Mouse (Mus musculus) C2C12 (cell line): ENCODE results near the gene Pbdc1. TPM values are rescaled to one million over a fixed set of nuclear protein-coding genes. Genes with fewer than 3 reads are reported as not detected.

Experiments
- H3K27me3 ChIP-seq: one replicate; pipeline ENCODE4 v1.6.1; 2011; ENCODE audit not compliant: control insufficient read depth, insufficient read depth, insufficient read length
- H3K36me3 ChIP-seq: one replicate; pipeline ENCODE4 v1.6.1; 2011; ENCODE audit not compliant: control insufficient read depth, insufficient read depth
- H3K4me3 ChIP-seq: one replicate; pipeline ENCODE4 v1.5.1; 2011; ENCODE audit warnings: mild to moderate bottlenecking, control low read depth; ENCODE audit not compliant: poor library complexity, insufficient read depth, severe bottlenecking
- H3K79me2 ChIP-seq: one replicate; pipeline ENCODE4 v1.6.1; 2011; ENCODE audit not compliant: control insufficient read depth, insufficient read depth
- H3K79me3 ChIP-seq: one replicate; pipeline ENCODE4 v1.6.1; 2011; ENCODE audit warnings: low read depth, control low read depth
- H3ac ChIP-seq: one replicate; pipeline ENCODE3; 2011; ENCODE audit warnings: low read depth; ENCODE audit not compliant: control insufficient read depth, insufficient read length
- CEBPB ChIP-seq: IDR thresholded peaks from one replicate; pipeline ENCODE4 v1.6.1; 2011; ENCODE audit warnings: low read depth, mild to moderate bottlenecking, control low read depth, moderate library complexity
- CTCF ChIP-seq: IDR thresholded peaks from one replicate; pipeline ENCODE4 v1.5.1; 2011; ENCODE audit not compliant: control insufficient read depth, insufficient read depth, insufficient read length
- FOSL1 ChIP-seq: IDR thresholded peaks from one replicate; pipeline ENCODE4 v1.8.0; 2011; ENCODE audit warnings: mild to moderate bottlenecking, low read length; ENCODE audit not compliant: poor library complexity, insufficient read depth, severe bottlenecking
- MAX ChIP-seq: IDR thresholded peaks from one replicate; pipeline ENCODE4 v1.6.1; 2011; ENCODE audit warnings: mild to moderate bottlenecking, control low read depth
- MYOD1 ChIP-seq: IDR thresholded peaks from one replicate; pipeline ENCODE4 v1.6.1; 2011; ENCODE audit warnings: low read depth; ENCODE audit not compliant: control insufficient read depth, insufficient read length
- MYOG ChIP-seq: IDR thresholded peaks from one replicate; pipeline ENCODE4 v1.6.1; 2011; ENCODE audit not compliant: control insufficient read depth, insufficient read length; ENCODE audit errors: extremely low read depth
- USF1 ChIP-seq: IDR thresholded peaks from one replicate; pipeline ENCODE4 v1.6.1; 2011; ENCODE audit warnings: low read depth, mild to moderate bottlenecking, control low read depth, moderate library complexity
- long read RNA-seq, 2 experiments: library from polyadenylated mRNA; unstranded; transcript quantifications; one replicate each; pipeline ENCODE4 v2.0.0; 2019 to 2020
- polyA plus RNA-seq: library from polyadenylated mRNA; unstranded; fragments of >200 nt; fragmentation: generic; extraction: Trizol; gene quantifications from one replicate; pipeline ENCODE4 v1.2.1, GENCODE M21; 2012; ENCODE audit warnings: missing spikeins

Gene Pbdc1
- 21.8 TPM for polyA plus RNA-seq
- long read RNA-seq, experiment 1, transcript Pbdc1-201 (6 exons, 2,638 nt) = major isoform, 82 of 104 reads
- long read RNA-seq, experiment 1, transcript Pbdc1-202 (6 exons, 1,239 nt) = minor isoform, 6 of 104 reads
- long read RNA-seq, experiment 1, partial matches to known transcripts = 3 of 104 reads
- long read RNA-seq, experiment 1, other reads (novel, unspliced or antisense) = 13 of 104 reads
- long read RNA-seq, experiment 2, transcript Pbdc1-201 (6 exons, 2,638 nt) = major isoform, 39 of 52 reads
- long read RNA-seq, experiment 2, partial matches to known transcripts = 1 of 52 reads
- long read RNA-seq, experiment 2, other reads (novel, unspliced or antisense) = 9 of 52 reads

DNA sequence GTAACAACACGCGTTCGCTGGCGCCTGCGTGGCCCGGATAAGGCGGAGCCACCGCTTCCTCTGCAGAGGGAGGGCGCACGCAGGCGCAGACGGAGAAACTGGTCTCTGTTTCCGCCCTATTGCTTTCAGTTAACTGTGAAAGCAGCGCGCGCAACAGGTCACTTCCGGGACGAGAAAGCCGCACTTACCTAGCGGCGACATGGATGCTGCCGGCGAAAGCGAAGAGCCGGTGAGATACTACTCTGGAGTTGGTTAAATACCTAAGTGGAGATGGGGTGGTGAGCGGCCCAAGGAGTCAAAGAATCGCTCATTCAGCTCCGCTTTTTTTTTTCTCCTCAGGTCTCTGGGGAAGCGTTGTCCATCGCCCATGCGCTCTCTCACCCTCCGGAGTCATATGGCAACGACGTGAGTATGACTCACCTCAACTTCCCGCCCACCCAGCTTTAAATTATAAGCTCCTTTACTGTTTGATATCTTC, at the start of gene Pbdc1:
Pbdc1 (plus strand) TSS at position 142 of the 478 bp plus-strand sequence.
- peak; percentile 46 for TF ChIP-seq USF1
- no peak for TF ChIP-seq MAX
- TF ChIP-seq MYOD1 = no peak
- TF ChIP-seq CEBPB = no peak
- TF ChIP-seq CTCF = no peak
- no peak for TF ChIP-seq FOSL1
- TF ChIP-seq MYOG = no peak
- Histone ChIP-seq H3K36me3 (peaks cover 38% of the 10 kb centered on the region), H3ac (peak within 1 kb of the TSS; percentile 85), H3K4me3 (peak within 1 kb of the TSS; percentile 51), H3K79me2 (peaks cover 32% of the 10 kb centered on the region), H3K27me3 (no peaks in the 10 kb centered on the region), H3K79me3 (peaks cover 16% of the 10 kb centered on the region)

DNA sequence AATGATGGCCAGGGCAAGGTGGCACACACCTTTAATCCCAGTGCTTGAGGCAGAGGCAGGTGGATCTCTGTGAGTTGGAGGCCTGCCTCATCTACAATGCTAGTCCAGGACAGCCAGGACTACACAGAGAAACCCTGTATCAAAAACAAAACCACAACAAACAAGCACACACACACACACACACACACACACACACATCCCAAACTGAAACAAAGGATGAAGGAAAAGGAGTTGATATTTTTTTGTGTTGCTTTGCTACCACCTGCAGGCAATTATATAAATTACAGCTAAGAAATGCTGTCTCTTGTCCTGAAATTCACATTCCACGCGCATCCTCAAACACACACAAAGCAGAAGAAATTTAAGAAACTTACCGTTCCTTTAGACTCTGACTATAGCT, 41.9 kb upstream of the Pbdc1 start:
- peaks cover 12% of the 10 kb centered on the region for H3K36me3 ChIP-seq
- TF ChIP-seq USF1 (no peak), FOSL1 (no peak), CEBPB (no peak), MYOD1 (no peak)
- no peak overlapping the region for H3ac ChIP-seq

DNA sequence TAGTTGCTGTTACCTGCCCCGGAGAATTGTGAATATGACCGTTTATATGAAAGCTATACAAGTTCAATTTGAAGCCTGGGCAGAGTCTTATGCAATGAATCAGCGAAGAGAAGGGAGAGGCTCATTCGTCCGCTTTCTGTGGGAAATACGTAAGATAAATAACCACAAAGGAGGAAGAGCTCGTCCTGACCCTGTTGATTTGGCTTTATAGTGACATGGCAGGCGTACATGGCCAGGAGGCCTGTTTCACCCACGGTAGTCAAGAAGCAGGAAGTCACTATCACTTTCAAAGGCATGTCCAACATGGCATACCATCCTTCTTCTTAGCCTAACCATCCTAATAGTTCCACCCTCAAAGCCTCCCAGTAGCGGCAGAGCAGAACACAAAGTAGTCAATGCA, 15.3 kb upstream of the Pbdc1 start:
- no peak for TF ChIP-seq MYOG
- no peak for TF ChIP-seq USF1
- no peak for TF ChIP-seq CEBPB
- no peak for TF ChIP-seq MAX
- H3K4me3 ChIP-seq = no peak overlapping the region
- H3K79me3 ChIP-seq = peaks cover 7% of the 10 kb centered on the region
- no peak overlapping the region for H3ac ChIP-seq
- H3K27me3 ChIP-seq = no peaks in the 10 kb centered on the region
- peaks cover 57% of the 10 kb centered on the region for H3K36me3 ChIP-seq
- peaks cover 8% of the 10 kb centered on the region for H3K79me2 ChIP-seq

More for the DNA sequence above, 41.9 kb upstream of the Pbdc1 start:
- H3K79me2 ChIP-seq = no peaks in the 10 kb centered on the region
- no peak overlapping the region for H3K4me3 ChIP-seq
- H3K27me3 ChIP-seq = no peaks in the 10 kb centered on the region
- H3K79me3 ChIP-seq = no peaks in the 10 kb centered on the region

DNA sequence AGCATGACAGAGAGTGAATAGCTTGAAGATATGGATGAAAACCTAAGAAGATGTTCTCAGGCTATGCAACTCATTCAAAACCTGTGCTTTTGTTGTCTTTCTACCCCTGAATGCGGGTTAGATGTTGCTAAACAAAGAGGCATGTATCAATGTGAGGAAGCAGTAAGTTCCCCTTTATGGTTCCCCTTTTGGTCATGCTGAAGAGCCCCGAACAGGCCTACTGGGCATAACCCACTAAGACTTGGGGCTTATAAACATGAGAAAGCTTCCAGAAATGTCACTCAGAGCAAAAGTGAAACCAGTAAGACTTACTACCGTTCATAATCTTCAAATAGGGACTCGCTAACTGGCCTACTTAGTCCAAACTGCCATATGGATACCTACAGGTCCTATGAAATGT, 14.8 kb upstream of the Pbdc1 start:
- H3K36me3 ChIP-seq = peaks cover 53% of the 10 kb centered on the region

DNA sequence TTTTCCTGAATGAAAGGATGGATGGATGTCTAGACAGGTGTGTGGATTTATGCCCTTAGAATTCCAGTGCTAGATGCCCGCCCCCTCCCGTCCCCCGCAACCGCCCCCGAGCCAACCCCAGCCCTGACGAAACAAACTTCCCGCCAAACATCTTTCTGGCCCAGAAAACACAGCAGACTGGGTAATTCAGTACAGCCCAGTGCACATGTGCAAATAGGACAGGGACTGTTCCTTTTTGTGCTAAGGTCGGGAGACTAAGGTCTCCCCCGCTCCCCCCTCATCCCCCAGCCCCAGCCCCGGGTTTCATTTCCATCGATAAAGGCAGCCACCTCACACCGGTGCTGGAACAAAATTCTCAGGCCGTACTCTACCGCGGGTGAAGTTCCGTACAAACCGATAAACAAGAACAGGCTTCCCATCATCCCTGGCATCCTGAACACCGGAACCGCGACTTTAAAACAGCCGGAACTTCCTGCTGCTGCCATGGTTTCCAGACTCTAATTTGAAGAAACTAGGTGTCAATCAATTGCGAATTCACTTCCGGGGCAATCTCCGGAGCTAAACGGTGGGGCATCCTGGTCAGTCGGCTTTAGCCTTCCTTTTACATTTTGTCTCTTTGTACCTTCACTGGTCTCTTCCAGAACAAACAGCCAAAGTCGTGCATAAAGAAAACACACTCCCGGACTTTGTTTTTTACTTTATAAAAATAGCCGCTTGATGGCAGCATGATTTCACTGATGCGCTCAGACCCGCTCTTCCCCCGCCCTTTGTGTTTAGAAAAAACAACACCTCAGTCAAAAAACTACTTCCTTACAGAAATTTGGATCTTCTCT, 9.7 kb upstream of the Pbdc1 start:
- peaks cover 36% of the 10 kb centered on the region for H3K36me3 ChIP-seq
- H3ac ChIP-seq = peak overlapping the region; percentile 73
- TF ChIP-seq MAX = peak; percentile 13
- TF ChIP-seq FOSL1 = no peak
- H3K79me3 ChIP-seq = peaks cover 10% of the 10 kb centered on the region
- H3K79me2 ChIP-seq = peaks cover 14% of the 10 kb centered on the region
- H3K4me3 ChIP-seq = peak overlapping the region; percentile 55
- H3K27me3 ChIP-seq = no peaks in the 10 kb centered on the region

More for the DNA sequence above, 14.8 kb upstream of the Pbdc1 start:
- Histone ChIP-seq H3K79me2 (peaks cover 14% of the 10 kb centered on the region), H3ac (no peak overlapping the region), H3K27me3 (no peaks in the 10 kb centered on the region), H3K79me3 (peaks cover 10% of the 10 kb centered on the region), H3K4me3 (no peak overlapping the region)
- no peak for TF ChIP-seq MYOD1
- no peak for TF ChIP-seq FOSL1
- no peak for TF ChIP-seq MAX
- TF ChIP-seq USF1 = no peak
- no peak for TF ChIP-seq CEBPB
- no peak for TF ChIP-seq CTCF
- TF ChIP-seq MYOG = no peak

DNA sequence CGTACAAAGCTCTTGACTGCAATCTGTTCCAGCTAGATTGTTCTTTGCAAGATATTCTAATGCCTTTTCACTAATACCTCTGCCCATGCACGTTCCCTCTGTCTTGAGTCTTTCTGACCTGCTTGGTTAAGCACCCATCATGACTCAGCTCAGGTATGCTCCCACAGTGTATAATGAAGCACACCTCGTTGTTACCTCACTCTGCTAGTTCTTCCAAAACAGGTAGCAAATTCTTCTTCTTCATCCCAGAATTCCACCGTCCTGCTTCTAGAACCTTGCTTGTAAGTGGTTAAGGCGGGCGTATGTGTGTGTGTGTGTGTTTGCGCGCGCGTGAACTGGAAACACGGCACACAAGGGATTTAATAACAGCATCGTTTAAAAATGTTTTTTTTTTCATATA, 405 bp upstream of the Pbdc1 start:
- peak overlapping the region; percentile 51 for H3K4me3 ChIP-seq
- TF ChIP-seq MYOG (no peak), CEBPB (no peak), CTCF (no peak), USF1 (no peak), MAX (no peak)
- peaks cover 32% of the 10 kb centered on the region for H3K79me2 ChIP-seq
- peaks cover 33% of the 10 kb centered on the region for H3K36me3 ChIP-seq
- H3K79me3 ChIP-seq = peaks cover 16% of the 10 kb centered on the region
- peak overlapping the region; percentile 56 for H3ac ChIP-seq
- H3K27me3 ChIP-seq = no peaks in the 10 kb centered on the region
